Mouse (Mus musculus) CD8-positive naive resting alpha-beta T cell, adult 57 days (primary cell): ENCODE data around the gene Obsl1. TPM values are rescaled to one million over a fixed set of nuclear protein-coding genes. Genes with fewer than 3 reads are reported as not detected.

Experiments used
- total RNA-seq: library from RNA; stranded (reverse); gene quantifications from one replicate; pipeline ENCODE4 v1.2.4, GENCODE M21; 2023

Gene Obsl1
- 5.1 TPM for total RNA-seq

DNA sequence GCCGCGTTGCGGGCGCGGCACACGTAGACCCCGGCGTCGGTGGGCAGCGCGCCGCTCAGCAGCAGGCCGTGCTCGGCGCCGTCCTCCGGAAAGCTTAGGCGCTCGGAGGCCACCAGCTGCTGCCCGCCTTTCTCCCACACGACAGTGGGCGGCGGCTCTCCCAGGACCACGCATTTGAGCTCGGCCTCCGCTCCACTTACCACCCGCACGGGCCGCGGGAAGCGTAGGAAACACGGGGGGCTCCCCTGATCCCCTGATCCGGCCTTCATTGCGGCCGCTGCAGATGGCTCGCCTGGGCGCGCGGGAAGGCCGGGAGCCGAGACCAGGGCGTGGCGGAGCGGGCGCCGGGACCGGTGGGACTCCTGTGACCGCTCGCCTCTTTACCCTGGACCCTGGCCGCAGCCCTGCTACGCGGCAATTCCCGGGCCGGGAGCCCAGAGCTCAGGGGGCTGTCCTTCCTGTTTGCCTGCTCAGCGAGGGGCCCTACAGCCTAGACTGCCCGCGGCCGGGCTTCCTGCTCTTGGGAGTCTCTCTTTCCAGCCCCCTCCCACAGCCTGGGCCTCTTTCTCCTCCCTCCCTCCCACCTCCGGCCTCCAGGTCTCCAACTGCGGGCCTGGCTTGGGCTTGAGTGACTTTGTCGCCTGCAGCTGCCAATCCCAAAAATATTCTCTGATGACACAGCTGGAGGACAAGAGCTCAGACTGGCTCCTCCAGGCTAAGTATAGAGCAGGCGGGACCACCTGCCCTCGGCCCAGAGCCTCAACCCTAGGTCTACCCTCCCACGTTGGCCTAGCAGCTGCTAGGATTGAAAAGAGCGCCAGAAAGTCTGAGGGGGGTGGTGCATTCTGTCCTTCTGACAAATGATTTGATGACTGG lies at the start of gene Obsl1:
Gene Obsl1 (minus strand): TSS at position 497 of the 876 bp plus-strand sequence.

GRCm38 (mm10) chr1:75545965-75546956 lies 40.0 kb upstream of the Obsl1 start, which contains the start of gene Slc4a3:
TSS of gene Slc4a3 (plus strand) at chr1:75546266.

DNA sequence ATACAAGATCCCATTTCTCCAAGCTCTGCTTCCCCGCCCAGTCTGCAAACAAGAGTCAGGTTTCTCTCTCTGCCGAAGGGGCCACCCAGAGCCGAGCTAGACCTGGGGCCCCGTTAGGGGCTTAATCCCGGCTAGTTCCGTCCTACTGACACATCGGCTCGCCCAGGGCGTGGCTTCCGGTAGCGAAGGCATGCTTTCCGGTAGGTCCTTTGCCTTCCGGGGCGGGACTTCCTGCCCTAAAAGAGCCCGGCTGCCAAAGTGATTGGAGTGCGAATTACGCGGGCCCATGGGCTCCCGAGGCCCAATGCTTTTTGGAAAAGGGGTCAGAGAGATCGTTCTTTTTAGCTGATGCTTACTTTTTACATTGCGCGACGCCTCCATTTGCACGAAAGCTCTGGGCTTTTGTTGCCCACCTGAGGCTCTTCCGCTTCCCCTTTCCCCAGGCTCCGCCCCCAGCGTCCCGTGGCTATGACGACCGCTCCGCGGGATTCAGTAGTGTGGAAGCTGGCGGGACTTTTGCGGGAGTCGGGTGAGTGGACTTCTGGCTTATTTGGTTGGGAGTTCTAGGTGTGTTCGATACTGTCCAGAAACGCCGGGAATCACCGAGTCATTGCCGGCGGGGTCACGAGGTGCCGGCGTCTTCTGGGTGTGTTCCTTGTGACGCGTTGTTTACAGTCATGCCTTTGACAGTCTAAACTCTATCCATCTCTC lies 15.2 kb upstream of the Obsl1 start, which contains the start of gene Stk11ip:
Gene Stk11ip (plus strand): TSS at position 209 of the 711 bp plus-strand sequence.

DNA sequence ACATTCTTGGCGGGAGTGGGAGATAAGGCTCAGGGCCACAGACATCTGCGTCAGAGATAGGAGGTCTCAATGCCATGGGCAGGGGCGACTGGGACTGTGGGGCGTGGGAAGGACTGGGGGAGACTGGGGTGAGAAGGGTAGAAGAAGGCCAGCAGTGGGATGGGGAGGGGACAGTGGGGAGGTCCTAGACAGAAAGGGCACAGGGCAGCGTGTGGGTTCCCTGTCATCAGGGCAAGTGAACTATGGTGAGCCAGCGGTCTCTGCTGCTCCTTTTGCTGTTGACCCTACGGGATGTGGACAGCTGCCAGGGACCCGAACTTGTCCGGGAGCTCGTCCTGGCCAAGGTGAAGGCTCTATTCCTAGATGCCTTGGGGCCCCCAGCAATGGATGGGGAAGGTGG lies 754 bp upstream of the Obsl1 start, which contains the start of gene Inha:
Gene Inha (plus strand): TSS at position 72 of the 400 bp plus-strand sequence.

GRCm38 (mm10) chr1:75478916-75479634 lies 27.2 kb downstream of the Obsl1 start, which contains the start of the genes Chpf and Tmem198:
TSS of gene Chpf (minus strand) at chr1:75479307.
TSS of gene Tmem198 (plus strand) at chr1:75479532.

DNA sequence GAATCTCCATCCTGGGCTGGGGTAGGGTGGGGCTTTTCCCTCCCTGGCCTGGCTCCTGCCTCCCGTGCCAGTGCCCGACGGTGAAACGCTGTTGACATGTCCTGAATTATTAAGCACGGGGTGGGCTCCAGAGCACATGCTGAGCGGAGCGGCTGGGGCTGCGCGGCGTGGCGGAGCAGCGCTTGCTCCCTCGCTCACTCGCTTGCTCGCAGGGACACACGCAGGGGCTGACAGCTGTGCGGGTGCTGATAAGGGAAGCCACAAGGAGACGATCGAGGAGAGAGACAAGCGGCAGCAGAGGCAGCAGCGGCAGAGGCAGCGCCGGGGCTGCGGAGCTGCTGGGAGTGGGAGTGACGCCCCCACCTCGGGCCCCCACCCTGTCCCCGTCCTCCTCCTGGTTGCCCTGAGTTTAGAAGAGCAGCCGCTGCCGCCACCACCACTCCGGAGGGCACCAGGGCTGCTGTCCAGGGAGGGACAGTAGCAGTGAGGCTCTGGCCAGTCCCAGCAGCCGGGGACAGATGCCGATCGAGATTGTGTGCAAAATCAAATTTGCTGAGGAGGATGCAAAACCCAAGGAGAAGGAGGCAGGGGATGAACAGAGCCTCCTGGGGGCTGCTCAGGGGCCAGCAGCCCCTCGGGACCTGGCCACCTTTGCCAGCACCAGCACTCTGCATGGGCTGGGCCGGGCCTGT lies 55.8 kb downstream of the Obsl1 start, which contains the start of gene Asic4:
Gene Asic4 (plus strand): TSS at position 123 of the 692 bp plus-strand sequence.

DNA sequence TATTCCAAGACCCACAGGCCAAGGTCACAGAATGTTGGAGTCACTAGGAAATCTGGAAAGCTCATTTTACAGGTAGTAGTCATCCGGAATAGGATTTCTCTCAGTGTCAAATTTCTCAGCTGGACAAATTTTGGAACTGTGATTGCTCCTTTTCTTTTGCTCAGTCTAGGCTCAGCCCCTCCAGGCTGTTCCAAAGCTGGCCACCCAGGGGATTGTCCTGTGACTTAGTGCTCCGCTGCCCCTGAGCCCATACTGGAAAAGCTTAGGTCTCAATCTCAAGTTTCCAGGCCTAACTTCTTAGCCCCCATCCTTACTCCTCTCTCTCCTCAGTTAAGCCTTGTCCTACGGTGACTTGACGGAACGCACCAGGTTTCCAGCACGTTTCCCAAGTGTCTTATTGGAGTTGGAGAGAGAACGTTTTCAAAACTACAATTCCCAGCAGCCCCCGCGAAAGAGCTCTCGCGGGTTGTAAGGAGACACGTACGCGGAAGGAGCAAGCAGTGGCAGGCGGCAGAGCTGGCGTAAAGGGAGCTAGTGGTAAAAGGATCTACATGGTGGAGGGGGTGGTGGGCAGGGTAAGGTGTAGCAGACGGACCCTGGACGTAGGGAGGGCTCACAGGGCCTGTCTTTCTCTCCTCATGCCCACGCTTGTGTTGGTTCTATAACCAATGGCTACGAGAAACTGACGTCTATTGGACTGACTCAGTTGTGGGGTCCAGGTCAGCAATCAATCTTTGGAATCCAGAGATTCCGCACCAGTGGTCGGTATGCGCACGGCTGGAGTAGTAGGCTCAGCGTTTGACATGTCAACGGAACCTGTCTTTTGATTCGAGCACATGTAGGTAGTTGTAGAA lies 70.5 kb downstream of the Obsl1 start, which contains the start of gene Gmppa:
Gene Gmppa (plus strand): TSS at position 456 of the 854 bp plus-strand sequence.

Other genes with a start within 250 kb of the Obsl1 start
- gene Ptprn, start 241.9 kb downstream of the Obsl1 start, total RNA-seq: 0.24 TPM
- gene Resp18, start 228.0 kb downstream of the Obsl1 start, total RNA-seq: not detected
- gene Dnpep, start 188.5 kb downstream of the Obsl1 start, total RNA-seq: 34.9 TPM
- 0.21 TPM for gene Des, start 146.1 kb downstream of the Obsl1 start, total RNA-seq
- gene Speg, start 131.2 kb downstream of the Obsl1 start, total RNA-seq: 0.80 TPM
- 59.5 TPM for gene Gmppa, start 70.5 kb downstream of the Obsl1 start, total RNA-seq
- not detected for gene Asic4, start 56.0 kb downstream of the Obsl1 start, total RNA-seq
- gene Chpf, start 27.1 kb downstream of the Obsl1 start, total RNA-seq: 22.0 TPM
- 3.1 TPM for gene Tmem198, start 26.9 kb downstream of the Obsl1 start, total RNA-seq
- gene Inha, start 625 bp upstream of the Obsl1 start, total RNA-seq: 3.0 TPM
- 90.9 TPM for gene Stk11ip, start 15.1 kb upstream of the Obsl1 start, total RNA-seq
- not detected for gene Slc4a3, start 39.8 kb upstream of the Obsl1 start, total RNA-seq